Mouse (Mus musculus) heart, embryonic 14.5 days (tissue): ENCODE results near the gene Abhd12b. TPM values are rescaled to one million over a fixed set of nuclear protein-coding genes. Genes with fewer than 3 reads are reported as not detected.
A peak's percentile ranks its signal among the peaks of the same experiment; 100 is the strongest.

ENCODE experiments used
- ATAC-seq: fragments of 200-750 bp; cut with Nextera tagmentation; 2 replicates; pipeline ENCODE4 v1.8.0; 2017; ENCODE audit warnings: low read depth, moderate TSS enrichment; ENCODE audit not compliant: insufficient number of reproducible peaks, insufficient read depth, low FRiP score
- H3K27ac ChIP-seq, 2 experiments: fragments of 200-500 bp in 1 of 2; fragments of 300-500 bp in 1 of 2; sonication (generic) in 1 of 2; replicated peaks in 1 of 2; 2 replicates each; pipeline ENCODE4 v1.5.1; 2012 to 2014; ENCODE audit warnings: low read depth in 2 of 2, low read length in 2 of 2, control low read depth in 1 of 2, mild to moderate bottlenecking in 1 of 2, mixed read lengths in 1 of 2; ENCODE audit not compliant: control insufficient read depth in 1 of 2, insufficient read depth in 1 of 2
- H3K27me3 ChIP-seq: fragments of 300-500 bp; sonication (generic); 2 replicates; pipeline ENCODE4 v1.6.1; 2014; ENCODE audit warnings: mild to moderate bottlenecking, low read length, control low read depth; ENCODE audit not compliant: control insufficient read depth, insufficient read depth
- H3K36me3 ChIP-seq: fragments of 300-500 bp; sonication (generic); 2 replicates; pipeline ENCODE4 v1.6.1; 2014; ENCODE audit warnings: mild to moderate bottlenecking, control low read depth, low read length, mixed read lengths; ENCODE audit not compliant: control insufficient read depth, insufficient read depth
- H3K4me1 ChIP-seq, 2 experiments: fragments of 200-500 bp in 1 of 2; fragments of 300-500 bp in 1 of 2; sonication (generic) in 1 of 2; 2 replicates each; pipeline ENCODE4 v1.6.1; 2012 to 2014; ENCODE audit warnings: low read length in 2 of 2, control low read depth in 1 of 2, mixed read lengths in 1 of 2; ENCODE audit not compliant: control insufficient read depth in 2 of 2, insufficient read depth in 2 of 2
- H3K4me2 ChIP-seq: fragments of 300-500 bp; sonication (generic); 2 replicates; pipeline ENCODE4 v1.6.1; 2014; ENCODE audit warnings: mild to moderate bottlenecking, low read length
- H3K4me3 ChIP-seq, 2 experiments: fragments of 200-500 bp in 1 of 2; fragments of 300-500 bp in 1 of 2; sonication (generic) in 1 of 2; 2 replicates each; pipeline ENCODE4 v1.5.1; 2012 to 2014; ENCODE audit warnings: low read length in 2 of 2, mild to moderate bottlenecking in 2 of 2, control low read depth in 1 of 2, low read depth in 1 of 2, moderate library complexity in 1 of 2; ENCODE audit not compliant: control insufficient read depth in 1 of 2, insufficient read depth in 1 of 2
- H3K9ac ChIP-seq: fragments of 300-500 bp; sonication (generic); 2 replicates; pipeline ENCODE4 v1.6.1; 2014; ENCODE audit warnings: mild to moderate bottlenecking, low read length
- H3K9me3 ChIP-seq: fragments of 300-500 bp; sonication (generic); 2 replicates; pipeline ENCODE4 v1.6.1; 2016; ENCODE audit warnings: low read length, control low read depth; ENCODE audit not compliant: control insufficient read depth
- WGBS: fragments of 180-500 bp; shearing (Covaris S2); extraction: QIAGEN DNeasy Blood & Tissue Kit; methylation state at CpG from one replicate; pipeline ENCODE4 v1.1.7; 2014; 5-methylcytosine and 5-hydroxymethylcytosine counted together
- polyA plus RNA-seq: library from polyadenylated mRNA; unstranded; fragments of >200 nt; fragmentation: Nextera tagmentation; extraction: Ambion mirVana; gene quantifications from 2 replicates; pipeline ENCODE4 v1.2.1, GENCODE M21; 2014

Gene Abhd12b
- polyA plus RNA-seq, 1 experiment from 2014 or later = not detected

DNA sequence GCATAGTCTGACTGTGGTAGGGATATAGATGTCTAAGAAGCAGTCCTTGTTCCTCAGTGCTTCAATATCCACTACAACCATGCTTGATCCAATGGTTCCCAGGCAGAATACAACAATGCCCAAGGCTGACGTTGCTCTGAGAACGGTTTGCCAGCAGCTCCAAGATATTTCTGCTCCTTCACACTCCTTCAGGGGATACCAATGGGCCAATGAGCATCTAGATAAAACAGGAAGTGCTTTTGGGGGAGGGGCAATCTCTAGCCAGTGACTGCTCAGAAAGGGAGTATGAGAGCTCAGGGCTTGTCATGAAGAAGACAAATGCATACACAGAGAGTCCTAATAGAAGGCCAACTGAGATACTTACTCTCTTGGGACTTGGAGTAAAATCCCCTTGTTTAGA is 34.4 kb upstream of the Abhd12b start:
- 52% methylated on average over 2 of the region's 2 CpGs for WGBS
- ATAC-seq = no peak
- Histone ChIP-seq H3K4me1 (no peaks in the 10 kb centered on the region), H3K27ac (no peak overlapping the region), H3K27me3 (no peaks in the 10 kb centered on the region), H3K36me3 (no peaks in the 10 kb centered on the region), H3K4me2 (no peak overlapping the region), H3K4me3 (no peak overlapping the region), H3K9ac (no peak overlapping the region), H3K9me3 (no peaks in the 10 kb centered on the region)

- Histone ChIP-seq H3K9ac (no peak overlapping the region), H3K27me3 (no peaks in the 10 kb centered on the region), H3K4me3 (no peak overlapping the region), H3K9me3 (no peaks in the 10 kb centered on the region), H3K27ac (no peak overlapping the region), H3K36me3 (no peaks in the 10 kb centered on the region), H3K4me2 (no peak overlapping the region), H3K4me1 (peaks cover 2 to 6% of the 10 kb centered on the region in 2 experiments)
- 83% methylated on average over 4 of the region's 4 CpGs for WGBS
- no peak for ATAC-seq
These were observed 27.3 kb upstream of the Abhd12b start for GRCm38 (mm10) chr12:70126626-70127025.

- no peaks in the 10 kb centered on the region for H3K27me3 ChIP-seq
- H3K4me3 ChIP-seq = no peak overlapping the region
- peaks cover 2 to 6% of the 10 kb centered on the region in 2 experiments for H3K4me1 ChIP-seq
- no peaks in the 10 kb centered on the region for H3K36me3 ChIP-seq
- WGBS = 8% methylated on average over 5 of the region's 5 CpGs
- no peak for ATAC-seq
- H3K27ac ChIP-seq = no peak overlapping the region
- H3K4me2 ChIP-seq = no peak overlapping the region
- H3K9ac ChIP-seq = no peak overlapping the region
- no peaks in the 10 kb centered on the region for H3K9me3 ChIP-seq
These were observed 24.8 kb upstream of the Abhd12b start for GRCm38 (mm10) chr12:70129105-70129504.

DNA sequence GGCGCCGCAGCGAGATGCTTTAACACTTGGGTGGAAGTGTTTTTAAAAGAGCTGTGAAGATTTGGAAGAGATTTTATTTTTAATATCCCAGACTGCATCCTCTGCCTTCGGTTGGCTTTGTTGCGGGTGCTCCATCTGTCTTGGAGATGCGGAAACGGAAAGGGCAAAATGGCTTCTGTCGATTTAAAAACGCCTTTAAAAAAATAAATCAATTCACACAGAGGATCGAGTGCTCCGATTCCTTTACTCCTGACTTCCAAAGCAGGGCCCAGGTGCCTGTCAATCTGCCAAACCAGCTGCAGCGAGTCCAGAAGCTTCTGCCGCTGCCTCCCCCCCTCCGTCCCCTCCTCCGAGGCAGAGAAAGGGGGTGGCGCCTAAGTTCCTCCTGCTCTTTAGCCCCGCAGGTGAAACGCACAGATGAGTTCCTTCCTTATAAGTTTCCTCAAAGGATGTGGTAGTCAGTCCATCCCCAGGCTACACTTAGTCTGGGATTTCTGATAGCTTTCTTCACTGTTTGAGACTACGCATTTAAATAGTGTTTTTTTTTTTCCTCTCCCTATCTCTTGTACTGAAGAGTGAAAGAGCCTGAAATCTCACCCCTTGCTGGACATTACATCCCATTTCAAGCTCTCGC is 22.8 kb upstream of the Abhd12b start:
- 49% methylated on average over 20 of the region's 20 CpGs for WGBS
- Histone ChIP-seq H3K27me3 (no peaks in the 10 kb centered on the region), H3K9me3 (no peaks in the 10 kb centered on the region), H3K9ac (no peak overlapping the region), H3K4me3 (peak overlapping the region in 1 of 2 experiments; percentile 13; a peak in 1 of 4 replicates), H3K36me3 (no peaks in the 10 kb centered on the region), H3K4me1 (peaks cover 2 to 6% of the 10 kb centered on the region in 2 experiments), H3K4me2 (peak overlapping the region; percentile 45), H3K27ac (no peak overlapping the region)
- ATAC-seq = no peak

- no peaks in the 10 kb centered on the region for H3K27me3 ChIP-seq
- 83% methylated on average over 20 of the region's 20 CpGs for WGBS
- no peak overlapping the region for H3K27ac ChIP-seq
- no peaks in the 10 kb centered on the region for H3K36me3 ChIP-seq
- H3K4me3 ChIP-seq = no peak overlapping the region
- no peaks in the 10 kb centered on the region for H3K9me3 ChIP-seq
- ATAC-seq = no peak
- no peak overlapping the region for H3K9ac ChIP-seq
- no peak overlapping the region for H3K4me2 ChIP-seq
- peaks cover 0 to under 1% of the 10 kb centered on the region in 2 experiments; a peak in 1 of 4 replicates for H3K4me1 ChIP-seq
These were observed 19.2 kb upstream of the Abhd12b start for GRCm38 (mm10) chr12:70134627-70135235.

- H3K27me3 ChIP-seq = no peaks in the 10 kb centered on the region
- H3K4me2 ChIP-seq = no peak overlapping the region
- H3K9ac ChIP-seq = no peak overlapping the region
- no peak for ATAC-seq
- 64% methylated on average over 12 of the region's 12 CpGs for WGBS
- H3K27ac ChIP-seq = no peak overlapping the region
- no peaks in the 10 kb centered on the region for H3K9me3 ChIP-seq
- H3K4me1 ChIP-seq = no peaks in the 10 kb centered on the region
- H3K36me3 ChIP-seq = no peaks in the 10 kb centered on the region
- H3K4me3 ChIP-seq = no peak overlapping the region
These were observed 17.7 kb upstream of the Abhd12b start for GRCm38 (mm10) chr12:70136185-70136756.

DNA sequence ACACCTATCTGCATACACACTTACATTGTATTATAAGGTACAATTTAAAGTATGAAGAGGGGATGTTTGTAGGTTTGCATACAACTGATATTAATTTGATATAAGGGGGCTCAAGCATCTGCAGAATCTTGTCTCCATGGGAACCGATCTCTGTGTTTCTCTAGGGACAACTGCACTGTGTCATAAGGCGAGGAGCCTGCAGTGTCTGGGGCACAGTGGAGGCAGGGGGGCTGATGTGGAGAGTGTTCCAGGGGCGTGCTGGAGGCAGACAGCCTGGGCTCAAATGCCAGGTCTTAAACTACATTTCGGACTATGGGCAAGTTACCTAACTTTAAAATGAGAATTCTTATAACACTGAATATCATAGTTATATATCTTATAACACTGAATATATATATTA is 16.8 kb upstream of the Abhd12b start:
- ATAC-seq = no peak
- H3K4me1 ChIP-seq = no peaks in the 10 kb centered on the region
- 74% methylated on average over 4 of the region's 4 CpGs for WGBS

More for the DNA sequence above, 16.8 kb upstream of the Abhd12b start:
- Histone ChIP-seq H3K9me3 (no peaks in the 10 kb centered on the region), H3K4me2 (no peak overlapping the region), H3K27me3 (no peaks in the 10 kb centered on the region), H3K27ac (no peak overlapping the region), H3K9ac (no peak overlapping the region), H3K4me3 (no peak overlapping the region), H3K36me3 (no peaks in the 10 kb centered on the region)
